Mouse (Mus musculus) cerebellum, postnatal 4 days (tissue): Measurements from ENCODE around the gene Rnasel.
"Not testable (repeated sequence)": the region's sequence is repeated elsewhere in the genome, so short reads cannot be mapped to it uniquely, and the experiment has no call there.

ENCODE experiments used
- DNase-seq, 2 experiments: peaks; one replicate each; pipeline ENCODE4 v3.0.0; 2022; ENCODE audit warnings: low spot score in 2 of 2, mixed read lengths in 1 of 2

Rnasel gene

DNA sequence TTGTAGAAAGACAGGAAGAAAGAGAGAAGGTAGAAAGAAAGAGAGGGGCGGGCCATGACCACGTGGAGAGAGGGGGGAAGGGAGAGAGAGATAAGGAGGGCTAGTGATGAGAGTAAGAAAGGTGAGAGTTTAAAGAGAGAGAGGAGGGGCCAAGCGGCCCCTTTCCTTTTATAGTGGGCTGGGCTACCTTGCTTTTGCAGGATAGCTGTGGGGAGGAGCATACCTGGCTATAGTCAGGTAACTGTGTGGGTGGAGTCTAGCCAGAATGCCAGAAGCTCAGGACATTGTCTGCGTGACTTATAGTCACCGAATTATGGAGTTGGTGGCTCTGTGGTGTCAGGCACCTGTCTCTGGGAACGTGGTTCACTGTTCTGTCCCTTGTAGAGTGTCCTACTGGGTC is 20.3 kb downstream of the Rnasel start:
- DNase-seq: not testable (repeated sequence)

- DNase-seq: no peak
Measured at GRCm38 (mm10) chr1:153769998-153770775, 21.0 kb downstream of the Rnasel start.

DNA sequence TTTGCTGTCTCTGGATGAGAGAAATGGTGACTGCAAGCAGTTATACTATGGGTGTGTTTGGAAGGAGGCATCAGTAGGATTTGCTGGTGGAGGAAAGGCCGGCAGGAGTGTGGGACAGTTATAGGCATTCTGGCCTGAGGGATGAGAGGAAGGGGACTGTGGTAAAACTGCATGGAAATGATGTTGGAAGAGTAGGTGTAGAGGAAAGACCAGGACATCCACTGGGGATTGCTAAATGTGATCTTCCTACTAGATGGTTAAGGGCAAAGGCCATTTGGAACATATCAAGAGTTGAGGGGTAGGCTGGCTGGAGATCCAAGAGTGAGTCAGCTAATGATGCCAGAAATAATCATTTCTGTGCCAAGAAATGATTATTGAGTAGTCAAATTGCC is 21.5 kb downstream of the Rnasel start:
- DNase-seq: no peak

GRCm38 (mm10) chr1:153775174-153775573 is 25.9 kb downstream of the Rnasel start:
- no peak for DNase-seq

DNA sequence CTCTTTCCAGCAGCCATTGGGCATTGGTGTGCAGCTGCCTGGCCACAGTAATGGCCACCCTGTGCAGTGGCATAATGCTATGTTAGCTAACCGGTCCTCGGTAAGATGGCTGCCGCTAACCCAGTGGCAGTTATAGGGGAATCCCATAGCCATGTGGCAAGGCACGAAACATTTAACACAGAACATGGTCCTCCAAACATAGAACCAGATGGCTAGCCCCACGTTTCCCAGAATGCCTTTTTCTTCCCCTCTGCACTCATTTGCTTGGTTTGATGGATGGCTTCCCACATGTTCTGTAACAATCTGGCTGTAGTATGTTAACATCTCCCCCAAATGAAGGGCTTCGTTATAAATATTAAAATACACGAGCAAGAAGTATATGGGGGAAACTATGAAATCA is 27.0 kb downstream of the Rnasel start:
- no peak for DNase-seq

DNA sequence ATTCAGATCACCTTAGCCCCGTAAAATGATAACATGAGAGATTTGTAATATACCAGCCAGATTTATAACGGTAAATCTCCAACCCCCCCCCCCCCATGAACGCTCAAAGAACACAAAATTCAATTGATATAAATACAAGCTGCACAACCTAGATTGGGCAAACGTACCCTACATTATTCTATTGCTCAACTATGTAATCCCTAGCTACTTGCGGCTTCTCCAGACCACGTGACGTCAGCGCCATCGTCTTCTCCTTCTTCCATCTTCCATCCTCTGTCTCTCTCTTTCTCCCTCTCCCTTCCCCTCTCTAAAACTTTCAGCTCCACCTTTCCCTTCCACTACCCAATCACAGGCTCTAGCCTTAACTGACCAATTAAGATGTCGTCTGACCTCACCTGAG is 29.0 kb downstream of the Rnasel start:
- no peak for DNase-seq

DNA sequence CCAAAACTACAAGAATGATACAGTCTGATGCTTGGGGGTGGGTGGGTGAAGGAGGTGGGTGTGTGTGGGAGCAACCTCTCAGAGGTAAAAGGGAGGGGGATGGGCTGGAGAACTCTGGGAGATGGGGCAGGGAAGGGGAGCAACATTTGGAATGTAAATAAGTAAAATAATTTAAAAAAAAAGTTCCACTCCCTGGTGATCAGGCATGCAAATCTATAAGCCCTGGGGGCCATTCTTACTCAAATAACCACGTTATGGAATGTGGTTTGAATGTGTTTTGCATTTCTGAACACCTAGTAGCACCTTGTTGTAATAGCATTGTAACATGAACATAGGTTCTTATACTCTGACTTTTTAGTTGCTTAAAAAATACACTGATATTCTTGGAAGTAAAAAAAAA is 34.1 kb downstream of the Rnasel start:
- no peak for DNase-seq

- DNase-seq: no peak
Measured at GRCm38 (mm10) chr1:153785608-153786007, 36.4 kb downstream of the Rnasel start.

DNA sequence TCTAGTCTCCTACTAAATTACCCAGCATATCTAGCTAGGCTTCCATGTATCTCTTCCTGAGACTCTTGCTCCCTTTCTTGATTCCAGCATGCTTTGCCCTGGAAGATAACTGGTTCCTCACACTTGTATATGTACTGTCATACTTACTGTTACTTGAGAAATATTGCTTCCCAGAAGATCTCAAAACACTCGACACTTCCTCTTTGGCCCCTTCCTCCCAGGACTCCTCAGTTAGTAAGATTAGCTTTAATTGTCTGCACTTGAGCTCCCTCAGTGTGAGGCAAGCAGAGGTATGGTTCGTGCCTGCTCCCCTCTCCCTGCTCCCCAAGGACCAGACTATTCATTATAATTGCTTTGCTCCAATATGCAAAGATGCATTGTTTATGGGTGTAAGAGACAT is 41.5 kb downstream of the Rnasel start:
- DNase-seq: no peak

GRCm38 (mm10) chr1:153794241-153794640 is 45.0 kb downstream of the Rnasel start:
- DNase-seq: no peak

DNA sequence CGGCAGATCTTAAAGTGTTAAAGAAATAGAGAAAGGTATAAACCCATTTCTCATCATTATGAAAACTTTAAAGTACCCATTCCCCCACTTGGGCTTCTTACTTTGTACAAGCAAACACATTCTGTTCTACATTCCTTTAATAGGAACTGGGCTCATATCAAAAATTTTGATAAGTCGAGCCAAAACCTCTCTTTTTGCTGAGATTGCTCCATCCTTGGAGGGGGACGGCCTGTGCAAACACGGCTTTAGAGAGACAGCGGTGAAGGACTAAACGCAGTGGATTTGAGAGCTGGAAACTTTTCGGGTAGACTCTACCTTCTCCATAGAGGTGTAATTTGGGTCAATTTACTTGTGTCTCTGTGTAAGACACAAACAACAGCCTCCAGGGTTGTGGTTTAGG is 53.5 kb downstream of the Rnasel start:
- DNase-seq: no peak

DNA sequence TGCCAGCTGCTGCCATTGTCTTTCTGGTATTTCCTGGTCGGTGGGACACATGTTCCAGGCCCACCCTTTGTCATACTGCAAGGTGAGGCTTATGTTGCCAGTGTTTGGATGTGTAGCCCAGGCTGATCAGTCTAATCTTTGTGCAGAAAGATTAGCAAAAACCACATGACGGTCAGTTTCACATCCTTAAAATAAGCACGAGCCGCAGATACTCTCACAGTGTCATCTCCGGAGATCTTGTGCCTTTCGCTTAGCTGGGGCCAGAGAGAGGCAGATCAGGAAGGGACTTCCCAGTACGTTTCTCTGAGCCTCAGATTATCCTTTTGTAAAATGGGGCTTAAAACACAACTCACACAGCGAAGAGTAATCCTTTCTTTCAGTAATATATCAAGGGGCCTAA is 54.3 kb downstream of the Rnasel start:
- no peak for DNase-seq

- peak; percentile 28 to 55 for DNase-seq
Measured at GRCm38 (mm10) chr1:153807390-153807993, 58.3 kb downstream of the Rnasel start.
